11 mouse cellular contexts compared by ENCODE assay signal in genomic region chr6:134144231-134145130, GRCm38 (mm10).
DNase-seq lines count a peak whose midpoint lies in the region; ATAC-seq and TF ChIP-seq lines count a peak whose summit lies in the region.
"Had no signal": no experiment of that assay in that cellular context is flagged by ENCODE, and none has a peak within 500 bp of the region (broad histone marks: within the 10 kb centered on the region; RNA-seq: fewer than 3 reads in every experiment).

No protein-coding gene starts in this region.

- H3K4me3 ChIP-seq in limb, embryonic 12.5 days (replicated peaks) = no peak overlapping the region
- H3K4me3 ChIP-seq in limb, embryonic 10.5 days = no peak overlapping the region
- no peak overlapping the region for H3K4me3 ChIP-seq in kidney, postnatal 0 days (replicated peaks; ENCODE audit: low read depth, low read length)
- H3K4me3 ChIP-seq: embryonic facial prominence, embryonic 15.5 days had no signal

- no peak for DNase-seq in limb, embryonic 10.5 days (ENCODE audit: low spot score)
- peak; percentile 59 to 62 for DNase-seq in heart, adult 9 months (ENCODE audit: low spot score in 2 of 2)
- peak; percentile 73 for DNase-seq in kidney, postnatal 0 days (ENCODE audit: low spot score)
- DNase-seq in spleen, adult 18-20 months = no peak
- DNase-seq in right cerebral cortex, postnatal 14 days = no peak
- DNase-seq in c-Kit-positive CD71-positive TER-119-positive erythroid progenitor cells, embryonic 14.5 days (ENCODE audit: low spot score) = no peak
- DNase-seq: cerebellum, adult 11-12 months; thymus, postnatal 36 days had no signal

- TF ChIP-seq CTCF in kidney, postnatal 0 days (IDR thresholded peaks at IDR 0.05; ENCODE audit: low read depth) = no peak

- no peak overlapping the region for H3K9ac ChIP-seq in limb, embryonic 12.5 days (replicated peaks)
- no peak overlapping the region for H3K9ac ChIP-seq in kidney, postnatal 0 days (ENCODE audit: low read depth, low read length)
- H3K9ac ChIP-seq: embryonic facial prominence, embryonic 15.5 days had no signal

- H3K27me3 ChIP-seq in limb, embryonic 12.5 days = no peaks in the 10 kb centered on the region
- no peaks in the 10 kb centered on the region for H3K27me3 ChIP-seq in limb, embryonic 10.5 days (ENCODE audit: low read depth, poor library complexity, severe bottlenecking)
- H3K27me3 ChIP-seq in kidney, postnatal 0 days (ENCODE audit: insufficient read depth, low read length) = no peaks in the 10 kb centered on the region
- H3K27me3 ChIP-seq: embryonic facial prominence, embryonic 15.5 days had no signal

- ATAC-seq in limb, embryonic 12.5 days (ENCODE audit: insufficient number of reproducible peaks, insufficient read depth, low FRiP score, low TSS enrichment, low read depth) = no peak
- ATAC-seq in kidney, postnatal 0 days (replicated peaks; ENCODE audit: low FRiP score, low read depth) = no peak
- peak; percentile 36 for ATAC-seq in megakaryocyte progenitor cell, adult 5-6 weeks (replicated peaks; ENCODE audit: poor library complexity)

- 0 out of 2 replicates have a peak overlapping the region, but pooled peaks have one; percentile 4 for H3K27ac ChIP-seq in limb, embryonic 12.5 days
- no peak overlapping the region for H3K27ac ChIP-seq in limb, embryonic 10.5 days
- H3K27ac ChIP-seq in kidney, postnatal 0 days = peak overlapping the region; percentile 42
- H3K27ac ChIP-seq: embryonic facial prominence, embryonic 15.5 days had no signal

- H3K9me3 ChIP-seq in limb, embryonic 12.5 days = no peaks in the 10 kb centered on the region
- no peaks in the 10 kb centered on the region for H3K9me3 ChIP-seq in limb, embryonic 10.5 days (replicated peaks)
- H3K9me3 ChIP-seq in kidney, postnatal 0 days (replicated peaks; ENCODE audit: low read length) = no peaks in the 10 kb centered on the region
- H3K9me3 ChIP-seq: embryonic facial prominence, embryonic 15.5 days had no signal

- WGBS in limb, embryonic 12.5 days = 75% methylated on average over 15 of the region's 15 CpGs
- 83% methylated on average over 15 of the region's 15 CpGs for WGBS in limb, embryonic 10.5 days
- 51% methylated on average over 15 of the region's 15 CpGs for whole genome bisulfite sequencing in kidney, postnatal 0 days

- no peak overlapping the region for H3K4me2 ChIP-seq in limb, embryonic 12.5 days
- no peak overlapping the region for H3K4me2 ChIP-seq in kidney, postnatal 0 days (ENCODE audit: low read length)
- H3K4me2 ChIP-seq: embryonic facial prominence, embryonic 15.5 days had no signal

- 0 out of 2 replicates have a peak, but pooled peaks cover under 1% of the 10 kb centered on the region for H3K36me3 ChIP-seq in limb, embryonic 12.5 days
- peaks cover 4% of the 10 kb centered on the region; the same call in 1 of the 2 replicates for H3K36me3 ChIP-seq in limb, embryonic 10.5 days
- no peaks in the 10 kb centered on the region for H3K36me3 ChIP-seq in kidney, postnatal 0 days (ENCODE audit: insufficient read depth, low read length)
- H3K36me3 ChIP-seq: embryonic facial prominence, embryonic 15.5 days had no signal

- H3K4me1 ChIP-seq in limb, embryonic 12.5 days (replicated peaks) = peaks cover 60% of the 10 kb centered on the region
- peaks cover 31% of the 10 kb centered on the region for H3K4me1 ChIP-seq in limb, embryonic 10.5 days
- peaks cover 29% of the 10 kb centered on the region for H3K4me1 ChIP-seq in kidney, postnatal 0 days (replicated peaks; ENCODE audit: insufficient read depth, low read length)

Comparison
In these comparisons a context has a peak if more than half of its experiments do, and no peak if none do; other contexts are left out.
1. DNase-seq: peak in heart, adult 9 months (2 of 2) and kidney, postnatal 0 days (single experiment); none in limb, embryonic 10.5 days (single experiment), spleen, adult 18-20 months (0 of 2), right cerebral cortex, postnatal 14 days (single experiment) and c-Kit-positive CD71-positive TER-119-positive erythroid progenitor cells, embryonic 14.5 days (single experiment).